Mouse (Mus musculus) thymus, adult 2 months (tissue): Measurements from ENCODE around the gene Notch3. TPM values are rescaled to one million over a fixed set of nuclear protein-coding genes. Genes with fewer than 3 reads are reported as not detected.
"Not testable (repeated sequence)": the region's sequence is repeated elsewhere in the genome, so short reads cannot be mapped to it uniquely, and the experiment has no call there.

Experiments used
- DNase-seq: peaks from one replicate; pipeline ENCODE4 v3.0.0; 2021
- H3K27ac ChIP-seq: fragments of 200-500 bp; 2 replicates; pipeline ENCODE4 v1.5.1; 2012; ENCODE audit warnings: low read length, control low read depth; ENCODE audit not compliant: control insufficient read depth, insufficient read depth
- H3K27me3 ChIP-seq: fragments of 200-500 bp; 2 replicates; pipeline ENCODE4 v1.6.1; 2012; ENCODE audit warnings: mild to moderate bottlenecking, low read length, moderate library complexity, mixed read lengths; ENCODE audit not compliant: control insufficient read depth, insufficient read depth
- H3K36me3 ChIP-seq: fragments of 200-500 bp; 2 replicates; pipeline ENCODE4 v1.6.1; 2012; ENCODE audit warnings: mild to moderate bottlenecking, low read length, moderate library complexity; ENCODE audit not compliant: control insufficient read depth, insufficient read depth
- H3K4me1 ChIP-seq: fragments of 200-500 bp; replicated peaks from 2 replicates; pipeline ENCODE4 v1.6.1; 2012; ENCODE audit warnings: low read length; ENCODE audit not compliant: control insufficient read depth, insufficient read depth
- H3K4me3 ChIP-seq: fragments of 200-500 bp; 2 replicates; pipeline ENCODE4 v1.5.1; 2012; ENCODE audit warnings: mild to moderate bottlenecking, low read length, control low read depth, moderate library complexity; ENCODE audit not compliant: control insufficient read depth, insufficient read depth
- CTCF ChIP-seq: fragments of 200-500 bp; IDR thresholded peaks from 2 replicates; pipeline ENCODE4 v1.5.1; 2012; ENCODE audit warnings: mild to moderate bottlenecking, control low read depth, low read length, moderate library complexity, borderline replicate concordance; ENCODE audit not compliant: control insufficient read depth, poor library complexity, insufficient read depth; ENCODE audit errors: extremely low read depth
- POLR2A ChIP-seq: fragments of 200-500 bp; IDR thresholded peaks from 2 replicates; pipeline ENCODE4 v1.6.1; 2012; ENCODE audit warnings: mild to moderate bottlenecking, low read length, control low read depth, moderate library complexity; ENCODE audit not compliant: control insufficient read depth, poor library complexity, insufficient read depth; ENCODE audit errors: extremely low read depth
- WGBS: fragments of 180-500 bp; shearing (Covaris S2); methylation state at CpG from one replicate; pipeline ENCODE4 v1.1.7; 2018; 5-methylcytosine and 5-hydroxymethylcytosine counted together
- polyA plus RNA-seq: library from polyadenylated mRNA; depleted of rRNA; stranded (reverse); fragments of >200 nt; gene quantifications from 2 replicates; pipeline ENCODE4 v1.2.3, GENCODE M21; 2012; rRNA removed

Notch3 gene
- polyA plus RNA-seq = 63.0 and 72.7 TPM in 2 replicates

- Histone ChIP-seq H3K27me3 (no peaks in the 10 kb centered on the region), H3K27ac (peak within 1 kb of the TSS; percentile 71; the same call in 1 of the 2 replicates)
- WGBS = 3% methylated on average over 23 of the region's 39 CpGs
Observed at GRCm38 (mm10) chr17:32166687-32167086, at the start of gene Notch3. Notch3 (minus strand) TSS chr17:32166852.

GRCm38 (mm10) chr17:32215587-32215986, 48.9 kb upstream of the Notch3 start:
- H3K27ac ChIP-seq, H3K27me3 ChIP-seq, H3K4me1 ChIP-seq, DNase-seq, H3K4me3 ChIP-seq: not testable (repeated sequence)
- peaks cover 86% of the 10 kb centered on the region for H3K36me3 ChIP-seq
- 83% methylated on average over 4 of the region's 4 CpGs for WGBS
- peak; percentile 46; the same call in 1 of the 2 replicates for TF ChIP-seq CTCF

More at GRCm38 (mm10) chr17:32166687-32167086, at the start of gene Notch3:
- DNase-seq = peak; percentile 72
- Histone ChIP-seq H3K4me1 (peaks cover 43% of the 10 kb centered on the region), H3K36me3 (no peaks in the 10 kb centered on the region), H3K4me3 (peak within 1 kb of the TSS; percentile 61)
- TF ChIP-seq POLR2A = 0 out of 2 replicates have a peak, but pooled peaks have one; percentile 19
- TF ChIP-seq CTCF = no peak

GRCm38 (mm10) chr17:32211554-32211953, 44.9 kb upstream of the Notch3 start:
- 89% methylated on average over 6 of the region's 6 CpGs for WGBS
- peaks cover 82% of the 10 kb centered on the region for H3K36me3 ChIP-seq
- H3K4me1 ChIP-seq, H3K27ac ChIP-seq, H3K4me3 ChIP-seq, H3K27me3 ChIP-seq, DNase-seq: not testable (repeated sequence)

GRCm38 (mm10) chr17:32209752-32210151, 43.1 kb upstream of the Notch3 start:
- Histone ChIP-seq H3K36me3 (peaks cover 86% of the 10 kb centered on the region), H3K4me1 (no peaks in the 10 kb centered on the region), H3K4me3 (no peak overlapping the region), H3K27ac (no peak overlapping the region), H3K27me3 (no peaks in the 10 kb centered on the region)
- peak; percentile 59 for DNase-seq
- peak; percentile 88 for TF ChIP-seq CTCF
- no peak for TF ChIP-seq POLR2A
- 61% methylated on average over 3 of the region's 3 CpGs for WGBS

GRCm38 (mm10) chr17:32209144-32209543, 42.5 kb upstream of the Notch3 start:
- no peak for TF ChIP-seq CTCF
- 85% methylated on average over 6 of the region's 6 CpGs for WGBS
- Histone ChIP-seq H3K4me3 (no peak overlapping the region), H3K4me1 (no peaks in the 10 kb centered on the region), H3K27me3 (no peaks in the 10 kb centered on the region), H3K27ac (no peak overlapping the region), H3K36me3 (peaks cover 86% of the 10 kb centered on the region)
- DNase-seq = no peak

- Histone ChIP-seq H3K4me3 (no peak overlapping the region), H3K4me1 (no peaks in the 10 kb centered on the region), H3K36me3 (peaks cover 74% of the 10 kb centered on the region), H3K27me3 (no peaks in the 10 kb centered on the region), H3K27ac (no peak overlapping the region)
- no peak for TF ChIP-seq POLR2A
- no peak for TF ChIP-seq CTCF
- 92% methylated on average over 5 of the region's 5 CpGs for WGBS
- no peak for DNase-seq
Observed at GRCm38 (mm10) chr17:32207586-32208245, 41.1 kb upstream of the Notch3 start.

GRCm38 (mm10) chr17:32205345-32205744, 38.7 kb upstream of the Notch3 start:
- Histone ChIP-seq H3K27ac (no peak overlapping the region), H3K27me3 (no peaks in the 10 kb centered on the region), H3K4me3 (no peak overlapping the region), H3K36me3 (peaks cover 77% of the 10 kb centered on the region), H3K4me1 (peaks cover 11% of the 10 kb centered on the region; the same call in 1 of the 2 replicates)
- no peak for TF ChIP-seq POLR2A
- no peak for DNase-seq
- 97% methylated on average over 3 of the region's 3 CpGs for WGBS

GRCm38 (mm10) chr17:32202972-32203371, 36.3 kb upstream of the Notch3 start:
- TF ChIP-seq POLR2A (no peak), CTCF (no peak)
- H3K4me3 ChIP-seq = no peak overlapping the region
- H3K27ac ChIP-seq = no peak overlapping the region
- peaks cover 11% of the 10 kb centered on the region; the same call in 1 of the 2 replicates for H3K4me1 ChIP-seq
- H3K36me3 ChIP-seq = peaks cover 79% of the 10 kb centered on the region
- H3K27me3 ChIP-seq = no peaks in the 10 kb centered on the region
- no peak for DNase-seq
- 83% methylated on average over 3 of the region's 3 CpGs for WGBS
